Mouse (Mus musculus): Measurements from ENCODE around the gene Zfp455.
"Not testable (repeated sequence)": the region's sequence is repeated elsewhere in the genome, so short reads cannot be mapped to it uniquely, and the experiment has no call there.

Gene Zfp455

GRCm38 (mm10) chr13:67194340-67194894, at the start of gene Zfp455:
Gene Zfp455 (plus strand): TSS chr13:67194506.
- peak; percentile 83 for DNase-seq

- DNase-seq, result not testable (repeated sequence)
Measured at GRCm38 (mm10) chr13:67166122-67166521, 28.2 kb upstream of the Zfp455 start.

- peak; percentile 72 for DNase-seq
Measured at GRCm38 (mm10) chr13:67172991-67173722, 21.1 kb upstream of the Zfp455 start, which contains the start of gene Rsl1. Gene Rsl1 (plus strand): TSS chr13:67173182.

GRCm38 (mm10) chr13:67173723-67174055, 20.6 kb upstream of the Zfp455 start:
- DNase-seq, result no peak

- DNase-seq, result no peak
Measured at GRCm38 (mm10) chr13:67201656-67202055, 7.3 kb downstream of the Zfp455 start.

GRCm38 (mm10) chr13:67214015-67214607, 19.8 kb downstream of the Zfp455 start:
- no peak for DNase-seq

All from embryo, embryonic 11 days (tissue).